ENCODE assay signal across 23 mouse cellular contexts in genomic region chr15:83853400-83853811, GRCm38 (mm10).
DNase-seq lines count a peak whose midpoint lies in the region; ATAC-seq lines count a peak whose summit lies in the region.
"Had no signal": no experiment of that assay in that cellular context is flagged by ENCODE, and none has a peak within 500 bp of the region (broad histone marks: within the 10 kb centered on the region; RNA-seq: fewer than 3 reads in every experiment).

No protein-coding gene starts in this region.

- WGBS in forebrain, embryonic 13.5 days: 77% methylated on average over 5 of the region's 5 CpGs
- 86% methylated on average over 5 of the region's 5 CpGs for WGBS in forebrain, embryonic 10.5 days

- no peaks in the 10 kb centered on the region for H3K9me3 ChIP-seq in forebrain, embryonic 13.5 days (replicated peaks)
- no peaks in the 10 kb centered on the region for H3K9me3 ChIP-seq in forebrain, embryonic 10.5 days
- H3K9me3 ChIP-seq: hindbrain, embryonic 15.5 days; intestine, embryonic 15.5 days; midbrain, embryonic 10.5 days had no signal

- no peak overlapping the region for H3K9ac ChIP-seq in forebrain, embryonic 13.5 days
- H3K9ac ChIP-seq: hindbrain, embryonic 15.5 days; intestine, embryonic 15.5 days; liver, postnatal 0 days had no signal

- H3K4me1 ChIP-seq in forebrain, embryonic 13.5 days: peaks cover 12% of the 10 kb centered on the region
- no peaks in the 10 kb centered on the region for H3K4me1 ChIP-seq in forebrain, embryonic 10.5 days
- H3K4me1 ChIP-seq: intestine, embryonic 15.5 days had no signal

- no peak overlapping the region for H3K4me3 ChIP-seq in forebrain, embryonic 13.5 days
- no peak overlapping the region for H3K4me3 ChIP-seq in forebrain, embryonic 10.5 days
- H3K4me3 ChIP-seq: hindbrain, embryonic 15.5 days; intestine, embryonic 15.5 days; midbrain, embryonic 10.5 days had no signal

- no peak overlapping the region for H3K4me2 ChIP-seq in forebrain, embryonic 13.5 days
- H3K4me2 ChIP-seq: hindbrain, embryonic 15.5 days; intestine, embryonic 15.5 days had no signal

- H3K36me3 ChIP-seq in forebrain, embryonic 13.5 days (ENCODE audit: poor library complexity, severe bottlenecking): peaks cover 41% of the 10 kb centered on the region
- H3K36me3 ChIP-seq in forebrain, embryonic 10.5 days (replicated peaks): peaks cover 73% of the 10 kb centered on the region
- H3K36me3 ChIP-seq: hindbrain, embryonic 15.5 days; intestine, embryonic 15.5 days; midbrain, embryonic 10.5 days had no signal

- H3K27ac ChIP-seq in forebrain, embryonic 13.5 days: peak overlapping the region; percentile 27; the same call in 1 of the 2 replicates
- H3K27ac ChIP-seq in forebrain, embryonic 10.5 days: no peak overlapping the region
- H3K27ac ChIP-seq: hindbrain, embryonic 15.5 days; intestine, embryonic 15.5 days; midbrain, embryonic 10.5 days had no signal

- no peak for DNase-seq in forebrain, embryonic 10.5 days (ENCODE audit: extremely low spot score, low spot score)
- DNase-seq in left cerebral cortex, postnatal 25 days (ENCODE audit: low spot score in 2 of 2): peak; percentile 52 to 81
- DNase-seq in left cerebral cortex, postnatal 14 days (ENCODE audit: low spot score in 2 of 2): no peak
- DNase-seq in layer of hippocampus, postnatal 14 days (ENCODE audit: low spot score in 2 of 2): peak; percentile 66 to 81
- DNase-seq in right cerebral cortex, postnatal 4 days: peak; percentile 44
- DNase-seq in adipocyte (ENCODE audit: low spot score): no peak
- DNase-seq: adrenal gland, postnatal 10 days; cerebellum, adult 11 months; cerebellum, postnatal 36 days; gastrocnemius, postnatal 14 days; heart, adult 18-20 months; heart, postnatal 36 days; kidney, postnatal 36 days; liver; liver, postnatal 0 days; lung, postnatal 14 days had no signal

- intact Hi-C loops in left cerebral cortex, postnatal 25 days (cut with DNase I): no loop called here
- intact Hi-C loops in left cerebral cortex, postnatal 14 days (cut with DNase I): no loop called here

- ATAC-seq in forebrain, embryonic 13.5 days: peak; percentile 32; the same call in 1 of the 2 replicates
- ATAC-seq in megakaryocyte-erythroid progenitor cell, adult 5-6 weeks (replicated peaks; ENCODE audit: low FRiP score, low TSS enrichment, poor library complexity, severe bottlenecking): no peak
- ATAC-seq: CD4-positive, CD25-positive, alpha-beta regulatory T cell, adult 4 months; intestine, embryonic 15.5 days; liver, postnatal 0 days; Patski had no signal

- H3K27me3 ChIP-seq in forebrain, embryonic 13.5 days: no peaks in the 10 kb centered on the region
- no peaks in the 10 kb centered on the region for H3K27me3 ChIP-seq in forebrain, embryonic 10.5 days (ENCODE audit: poor library complexity, severe bottlenecking)
- H3K27me3 ChIP-seq: hindbrain, embryonic 15.5 days; intestine, embryonic 15.5 days had no signal

Comparison
In these comparisons a context has a peak if more than half of its experiments do, and no peak if none do; other contexts are left out.
1. DNase-seq: peak in left cerebral cortex, postnatal 25 days (2 of 2), layer of hippocampus, postnatal 14 days (2 of 2) and right cerebral cortex, postnatal 4 days (single experiment); none in forebrain, embryonic 10.5 days (single experiment), left cerebral cortex, postnatal 14 days (0 of 2) and adipocyte (single experiment).